In the genomic region with DNA sequence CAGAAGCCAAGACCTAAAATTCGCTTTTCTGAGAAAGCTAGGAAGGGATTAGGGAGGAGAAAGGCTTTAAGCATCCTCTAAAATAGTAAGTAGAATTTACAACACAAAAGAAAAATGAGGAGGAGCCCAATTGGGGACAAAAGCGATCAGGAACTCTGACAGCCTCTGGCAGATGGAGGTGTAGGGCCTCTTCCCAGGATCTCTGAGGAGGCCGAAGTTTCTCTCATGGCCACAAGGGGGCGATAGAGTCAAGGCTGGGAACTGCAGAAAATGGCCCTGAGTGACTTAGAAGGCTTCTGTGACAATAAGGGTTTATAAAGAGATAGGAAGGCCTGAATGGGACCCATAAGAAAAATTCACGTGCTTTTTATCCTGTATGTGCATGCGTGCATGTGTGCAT, we compare ENCODE assay signal across 7 mouse cellular contexts.
A peak's percentile ranks its signal among the peaks of the same experiment; 100 is the strongest.
DNase-seq lines count a peak whose midpoint lies in the region; ATAC-seq and TF ChIP-seq lines count a peak whose summit lies in the region.

No protein-coding gene starts in this region.

- H3K4me3 ChIP-seq in thymus, adult 2 months (ENCODE audit: control insufficient read depth, insufficient read depth, low read length), result no peak overlapping the region
- H3K4me3 ChIP-seq in hindbrain, embryonic 16.5 days (ENCODE audit: low read length), result no peak overlapping the region
- no peak overlapping the region for H3K4me3 ChIP-seq in liver, embryonic 13.5 days (replicated peaks)

- H3K27ac ChIP-seq in thymus, adult 2 months (ENCODE audit: control insufficient read depth, insufficient read depth, low read length), result no peak overlapping the region
- H3K27ac ChIP-seq in hindbrain, embryonic 16.5 days (ENCODE audit: low read depth, low read length), result no peak overlapping the region
- no peak overlapping the region for H3K27ac ChIP-seq in liver, embryonic 13.5 days

- ATAC-seq in common myeloid progenitor, adult 5-6 weeks (replicated peaks; ENCODE audit: low read depth, poor library complexity, severe bottlenecking), result peak; percentile 73; the same call in 1 of the 2 replicates
- ATAC-seq in hindbrain, embryonic 16.5 days, result 0 out of 2 replicates have a peak, but pooled peaks have one; percentile 42
- no peak for ATAC-seq in liver, embryonic 13.5 days (ENCODE audit: low read depth)

- no peaks in the 10 kb centered on the region for H3K27me3 ChIP-seq in thymus, adult 2 months (ENCODE audit: control insufficient read depth, insufficient read depth, low read length)
- H3K27me3 ChIP-seq in hindbrain, embryonic 16.5 days (replicated peaks; ENCODE audit: control insufficient read depth, insufficient read depth, low read length), result no peaks in the 10 kb centered on the region
- no peaks in the 10 kb centered on the region for H3K27me3 ChIP-seq in liver, embryonic 13.5 days

- DNase-seq in thymus, adult 2 months, result peak; percentile 14
- DNase-seq in thymus, postnatal 36 days, result no peak
- DNase-seq in adrenal gland, postnatal 10 days, result peak; percentile 71
- DNase-seq in liver, embryonic 13.5 days, result peak; percentile 3
- DNase-seq in right cerebral cortex, adult 18-20 months, result peak; percentile 74

- H3K4me2 ChIP-seq in hindbrain, embryonic 16.5 days (ENCODE audit: low read length), result no peak overlapping the region
- H3K4me2 ChIP-seq in liver, embryonic 13.5 days, result no peak overlapping the region

- H3K9me3 ChIP-seq in hindbrain, embryonic 16.5 days (ENCODE audit: control insufficient read depth, low read length), result no peaks in the 10 kb centered on the region
- no peaks in the 10 kb centered on the region for H3K9me3 ChIP-seq in liver, embryonic 13.5 days (replicated peaks)

- TF ChIP-seq POLR2A in thymus, adult 2 months (IDR thresholded peaks at IDR 0.05; ENCODE audit: control insufficient read depth, extremely low read depth, insufficient read depth, low read length, poor library complexity), result no peak

- no peaks in the 10 kb centered on the region for H3K36me3 ChIP-seq in thymus, adult 2 months (ENCODE audit: control insufficient read depth, insufficient read depth, low read length)
- H3K36me3 ChIP-seq in hindbrain, embryonic 16.5 days (ENCODE audit: control insufficient read depth, insufficient read depth, low read length), result no peaks in the 10 kb centered on the region
- no peaks in the 10 kb centered on the region for H3K36me3 ChIP-seq in liver, embryonic 13.5 days

- 39% methylated on average over 6 of the region's 6 CpGs for WGBS in thymus, adult 2 months
- 24% methylated on average over 6 of the region's 6 CpGs for WGBS in hindbrain, embryonic 16.5 days
- 28% methylated on average over 6 of the region's 6 CpGs for WGBS in liver, embryonic 13.5 days (ENCODE audit: insufficient replicate concordance)

- TF ChIP-seq CTCF in thymus, adult 2 months (IDR thresholded peaks at IDR 0.05; ENCODE audit: borderline replicate concordance, control insufficient read depth, extremely low read depth, insufficient read depth, low read length, poor library complexity), result no peak

- H3K4me1 ChIP-seq in thymus, adult 2 months (replicated peaks; ENCODE audit: control insufficient read depth, insufficient read depth, low read length), result no peaks in the 10 kb centered on the region
- H3K4me1 ChIP-seq in hindbrain, embryonic 16.5 days (ENCODE audit: control insufficient read depth, insufficient read depth, low read depth, low read length), result no peaks in the 10 kb centered on the region
- H3K4me1 ChIP-seq in liver, embryonic 13.5 days (replicated peaks), result no peaks in the 10 kb centered on the region

- no peak overlapping the region for H3K9ac ChIP-seq in hindbrain, embryonic 16.5 days (ENCODE audit: low read depth, low read length)
- no peak overlapping the region for H3K9ac ChIP-seq in liver, embryonic 13.5 days

Comparison
In these comparisons a context has a peak if more than half of its experiments do, and no peak if none do; other contexts are left out.
1. DNase-seq: peak in thymus, adult 2 months (single experiment), adrenal gland, postnatal 10 days (single experiment), liver, embryonic 13.5 days (single experiment) and right cerebral cortex, adult 18-20 months (single experiment); none in thymus, postnatal 36 days (0 of 2).